Mouse (Mus musculus) urinary bladder, adult 2 months (tissue): Measurements from ENCODE around the gene Atp7b. TPM values are rescaled to one million over a fixed set of nuclear protein-coding genes. Genes with fewer than 3 reads are reported as not detected.

Source experiments
- polyA plus RNA-seq: library from polyadenylated mRNA; depleted of rRNA; stranded (reverse); fragments of >200 nt; gene quantifications from 2 replicates; pipeline ENCODE4 v1.2.3, GENCODE M21; 2012; rRNA removed

Gene Atp7b
- polyA plus RNA-seq, 1 experiment: 0.88 TPM

Other genes starting within 250 kb of the Atp7b start
- gene Defb50, start 236.8 kb downstream of the Atp7b start, polyA plus RNA-seq: 0.48 TPM in 1 of 2 replicates, not detected in the other
- gene Defb2, start 220.4 kb downstream of the Atp7b start, polyA plus RNA-seq: not detected in 2 replicates
- not detected in 2 replicates for gene Defb10, start 201.4 kb downstream of the Atp7b start, polyA plus RNA-seq
- gene Defb9, start 174.9 kb downstream of the Atp7b start, polyA plus RNA-seq: not detected in 2 replicates
- not detected in 2 replicates for gene Defb11, start 153.9 kb downstream of the Atp7b start, polyA plus RNA-seq
- gene Defb15, start 127.6 kb downstream of the Atp7b start, polyA plus RNA-seq: not detected in 2 replicates
- not detected in 2 replicates for gene Defb35, start 122.0 kb downstream of the Atp7b start, polyA plus RNA-seq
- gene Defb13, start 113.5 kb downstream of the Atp7b start, polyA plus RNA-seq: not detected in 2 replicates
- not detected in 2 replicates for gene Fam90a1a, start 101.6 kb downstream of the Atp7b start, polyA plus RNA-seq
- gene Ccdc70, start 90.5 kb downstream of the Atp7b start, polyA plus RNA-seq: not detected in 2 replicates
- 10.6 and 11.6 TPM in 2 replicates for gene Alg11, start 416 bp upstream of the Atp7b start, polyA plus RNA-seq
- 3.6 and 4.7 TPM in 2 replicates for gene Nek5, start 64.7 kb upstream of the Atp7b start, polyA plus RNA-seq
- gene Nek3, start 106.1 kb upstream of the Atp7b start, polyA plus RNA-seq: 10.1 and 10.2 TPM in 2 replicates
- 4.7 and 5.1 TPM in 2 replicates for gene Ckap2, start 125.5 kb upstream of the Atp7b start, polyA plus RNA-seq
- gene Vps36, start 132.5 kb upstream of the Atp7b start, polyA plus RNA-seq: 29.0 and 30.2 TPM in 2 replicates
- gene Thsd1, start 167.0 kb upstream of the Atp7b start, polyA plus RNA-seq: 12.1 and 12.3 TPM in 2 replicates
- gene Tpte, start 223.1 kb upstream of the Atp7b start, polyA plus RNA-seq: not detected in 2 replicates